Mouse (Mus musculus) kidney, adult 2 months (tissue): Measurements from ENCODE around the gene B4galnt2.

ENCODE experiments used
- CTCF ChIP-seq: fragments of 200-500 bp; conservative IDR thresholded peaks from 2 replicates; pipeline ENCODE4 v1.5.1; 2011; ENCODE audit warnings: low read depth, mild to moderate bottlenecking, control low read depth, low read length, moderate library complexity, mixed read lengths; ENCODE audit not compliant: insufficient read depth, insufficient read length
- POLR2A ChIP-seq: fragments of 200-500 bp; IDR thresholded peaks from one replicate; pipeline ENCODE4 v1.6.1; 2011; ENCODE audit warnings: low read depth, low read length, control low read depth

GRCm38 (mm10) chr11:95833006-95833570, 81.6 kb downstream of the B4galnt2 start:
- TF ChIP-seq CTCF (no peak), POLR2A (no peak)
